Mouse (Mus musculus): ENCODE measurements at regions not wholly inside any gene's neighbourhood (a gene's known extent, or its start where the extent isn't known, plus 50 kb on each side); places are given as distances from the start of the nearest gene placed in this dataset.

DNA sequence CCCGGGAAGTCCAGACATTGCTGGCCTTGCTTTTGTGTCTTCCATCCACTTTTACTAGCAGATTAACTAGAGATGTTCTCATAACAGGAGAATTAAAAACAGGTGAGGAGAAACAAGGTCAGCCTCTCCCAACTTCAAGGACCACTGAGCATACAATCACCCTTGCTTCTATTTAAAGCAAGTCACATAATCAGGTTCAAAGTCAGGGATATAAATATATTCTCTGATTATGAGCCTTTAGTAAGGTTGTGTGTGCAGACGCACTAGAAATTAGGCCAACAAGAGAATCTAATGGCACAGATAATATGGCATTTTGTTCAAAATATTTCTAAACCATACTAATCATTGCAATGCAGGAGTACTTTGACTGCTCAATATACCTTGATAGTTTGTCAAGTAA lies 1134.2 kb upstream of the Cited2 start:
- H3K9ac ChIP-seq (replicated peaks; ENCODE audit: low read length), result no peak overlapping the region
- no peak for TF ChIP-seq CTCF (IDR thresholded peaks at IDR 0.05; ENCODE audit: low read depth)
- DNase-seq (ENCODE audit: low spot score), result no peak
- no peaks in the 10 kb centered on the region for H3K4me1 ChIP-seq (ENCODE audit: insufficient read depth, low read length)
- H3K4me2 ChIP-seq (ENCODE audit: low read depth, low read length), result no peak overlapping the region
- no peak overlapping the region for H3K4me3 ChIP-seq (ENCODE audit: low read length)
- no peak overlapping the region for H3K27ac ChIP-seq
- ATAC-seq, result no peak
- H3K36me3 ChIP-seq (ENCODE audit: insufficient read depth, low read length), result no peaks in the 10 kb centered on the region
- no peaks in the 10 kb centered on the region for H3K27me3 ChIP-seq (ENCODE audit: insufficient read depth, low read length)
- WGBS, result 81% methylated on average over 2 of the region's 2 CpGs
- no peaks in the 10 kb centered on the region for H3K9me3 ChIP-seq (ENCODE audit: low read length)

- no peaks in the 10 kb centered on the region for H3K27me3 ChIP-seq (ENCODE audit: insufficient read depth, low read length)
- ATAC-seq (0 out of 2 replicates have a peak, but pooled peaks have one; percentile 45), DNase-seq (ENCODE audit: low spot score) (peak; percentile 27)
- H3K4me2 ChIP-seq (ENCODE audit: low read depth, low read length), result no peak overlapping the region
- TF ChIP-seq CTCF (IDR thresholded peaks at IDR 0.05; ENCODE audit: low read depth), result no peak
- H3K4me3 ChIP-seq (ENCODE audit: low read length), result no peak overlapping the region
- H3K9me3 ChIP-seq (ENCODE audit: low read length), result no peaks in the 10 kb centered on the region
- no peaks in the 10 kb centered on the region for H3K36me3 ChIP-seq (ENCODE audit: insufficient read depth, low read length)
- no peak overlapping the region for H3K9ac ChIP-seq (replicated peaks; ENCODE audit: low read length)
- no peak overlapping the region for H3K27ac ChIP-seq
- WGBS, result 66% methylated on average over 3 of the region's 3 CpGs
- no peaks in the 10 kb centered on the region for H3K4me1 ChIP-seq (ENCODE audit: insufficient read depth, low read length)
These were observed 1133.6 kb upstream of the Cited2 start for GRCm38 (mm10) chr10:16589399-16589798.

- H3K9me3 ChIP-seq (ENCODE audit: low read length), result no peaks in the 10 kb centered on the region
- H3K4me3 ChIP-seq (ENCODE audit: low read length), result no peak overlapping the region
- DNase-seq (ENCODE audit: low spot score) (no peak), ATAC-seq (no peak)
- H3K27ac ChIP-seq, result no peak overlapping the region
- no peaks in the 10 kb centered on the region for H3K36me3 ChIP-seq (ENCODE audit: insufficient read depth, low read length)
- no peaks in the 10 kb centered on the region for H3K4me1 ChIP-seq (ENCODE audit: insufficient read depth, low read length)
- H3K9ac ChIP-seq (replicated peaks; ENCODE audit: low read length), result no peak overlapping the region
- 88% methylated on average over 4 of the region's 4 CpGs for WGBS
- H3K27me3 ChIP-seq (ENCODE audit: insufficient read depth, low read length), result no peaks in the 10 kb centered on the region
- no peak for TF ChIP-seq CTCF (IDR thresholded peaks at IDR 0.05; ENCODE audit: low read depth)
- H3K4me2 ChIP-seq (ENCODE audit: low read depth, low read length), result no peak overlapping the region
These were observed 1130.1 kb upstream of the Cited2 start for GRCm38 (mm10) chr10:16592870-16593269.

DNA sequence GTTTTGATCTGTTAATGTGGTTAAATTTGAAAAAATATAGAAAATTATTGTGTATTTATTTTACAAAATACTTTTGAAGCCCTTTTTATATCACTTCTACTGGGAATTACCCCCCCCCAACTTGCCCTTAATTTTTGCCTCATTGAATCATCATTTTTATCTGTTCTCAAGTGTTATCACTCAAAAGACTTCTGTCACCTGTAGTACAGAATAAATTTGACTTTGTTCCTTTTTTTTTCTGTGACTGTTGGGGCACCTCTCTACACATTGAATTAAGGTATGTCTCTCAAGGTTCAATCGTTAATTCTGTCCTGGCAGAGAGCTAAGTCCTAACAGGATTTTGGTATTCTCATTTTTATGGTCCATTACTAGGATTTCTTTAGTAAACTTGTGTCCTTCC lies 1123.0 kb upstream of the Cited2 start:
- Histone ChIP-seq H3K9me3 (ENCODE audit: low read length) (no peaks in the 10 kb centered on the region), H3K4me1 (ENCODE audit: insufficient read depth, low read length) (no peaks in the 10 kb centered on the region), H3K27me3 (ENCODE audit: insufficient read depth, low read length) (no peaks in the 10 kb centered on the region), H3K4me2 (ENCODE audit: low read depth, low read length) (no peak overlapping the region), H3K9ac (replicated peaks; ENCODE audit: low read length) (no peak overlapping the region), H3K27ac (no peak overlapping the region), H3K36me3 (ENCODE audit: insufficient read depth, low read length) (no peaks in the 10 kb centered on the region), H3K4me3 (ENCODE audit: low read length) (no peak overlapping the region)
- no peak for DNase-seq (ENCODE audit: low spot score)
- ATAC-seq, result no peak
- no peak for TF ChIP-seq CTCF (IDR thresholded peaks at IDR 0.05; ENCODE audit: low read depth)
- 97% methylated on average over 1 of the region's 1 CpGs for WGBS

GRCm38 (mm10) chr10:16600551-16601224 lies 1122.3 kb upstream of the Cited2 start:
- Histone ChIP-seq H3K4me3 (ENCODE audit: low read length) (no peak overlapping the region), H3K9ac (replicated peaks; ENCODE audit: low read length) (no peak overlapping the region), H3K27me3 (ENCODE audit: insufficient read depth, low read length) (no peaks in the 10 kb centered on the region), H3K4me1 (ENCODE audit: insufficient read depth, low read length) (no peaks in the 10 kb centered on the region), H3K27ac (no peak overlapping the region), H3K9me3 (ENCODE audit: low read length) (no peaks in the 10 kb centered on the region), H3K36me3 (ENCODE audit: insufficient read depth, low read length) (no peaks in the 10 kb centered on the region), H3K4me2 (ENCODE audit: low read depth, low read length) (no peak overlapping the region)
- no peak for TF ChIP-seq CTCF (IDR thresholded peaks at IDR 0.05; ENCODE audit: low read depth)
- DNase-seq (ENCODE audit: low spot score), result no peak
- ATAC-seq, result no peak
- WGBS, result 89% methylated on average over 10 of the region's 10 CpGs

DNA sequence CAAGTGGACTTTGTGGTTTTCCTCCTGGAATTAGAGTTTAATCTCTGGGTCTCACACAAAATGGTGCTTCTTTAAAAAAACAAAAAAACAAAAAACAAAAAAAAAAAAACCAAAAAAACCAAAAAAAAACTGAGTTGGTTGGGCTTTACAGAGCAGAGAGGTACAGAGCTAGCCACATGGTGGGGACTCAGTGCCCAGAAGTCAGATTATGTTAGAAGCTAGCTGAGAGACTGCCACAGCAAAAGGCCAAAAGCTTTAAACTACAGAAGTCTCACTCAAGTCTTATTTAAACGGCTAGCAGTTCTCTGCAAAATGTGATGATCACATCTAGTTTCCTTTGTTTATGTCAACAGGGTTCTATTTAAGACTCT lies 1121.8 kb upstream of the Cited2 start:
- Histone ChIP-seq H3K27me3 (ENCODE audit: insufficient read depth, low read length) (no peaks in the 10 kb centered on the region), H3K4me1 (ENCODE audit: insufficient read depth, low read length) (no peaks in the 10 kb centered on the region), H3K4me2 (ENCODE audit: low read depth, low read length) (no peak overlapping the region), H3K4me3 (ENCODE audit: low read length) (no peak overlapping the region), H3K36me3 (ENCODE audit: insufficient read depth, low read length) (no peaks in the 10 kb centered on the region), H3K9ac (replicated peaks; ENCODE audit: low read length) (no peak overlapping the region), H3K9me3 (ENCODE audit: low read length) (no peaks in the 10 kb centered on the region), H3K27ac (no peak overlapping the region)
- ATAC-seq, result no peak
- TF ChIP-seq CTCF (IDR thresholded peaks at IDR 0.05; ENCODE audit: low read depth), result no peak
- WGBS, result 58% methylated on average over 1 of the region's 1 CpGs
- DNase-seq (ENCODE audit: low spot score), result no peak

DNA sequence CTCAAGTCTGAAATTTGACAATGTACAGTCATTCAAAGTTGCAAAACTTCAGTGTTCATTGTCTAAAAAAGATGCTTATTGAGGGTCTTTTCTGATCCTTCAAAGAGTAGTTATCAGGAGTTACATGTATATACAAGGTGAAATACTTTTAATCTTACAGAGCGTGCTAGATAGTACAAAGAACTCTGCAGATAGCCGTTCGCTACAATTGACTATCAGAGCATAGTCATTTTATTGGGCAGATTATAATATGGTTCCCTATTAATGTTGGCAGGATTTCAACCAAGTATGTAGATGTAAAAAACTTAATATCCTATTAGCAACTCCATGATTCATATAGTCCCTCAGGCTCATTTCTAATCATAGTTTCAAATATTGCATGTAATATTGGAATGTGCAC lies 1114.7 kb upstream of the Cited2 start:
- TF ChIP-seq CTCF (IDR thresholded peaks at IDR 0.05; ENCODE audit: low read depth), result no peak
- Histone ChIP-seq H3K9me3 (ENCODE audit: low read length) (no peaks in the 10 kb centered on the region), H3K27me3 (ENCODE audit: insufficient read depth, low read length) (no peaks in the 10 kb centered on the region), H3K27ac (no peak overlapping the region), H3K4me1 (ENCODE audit: insufficient read depth, low read length) (no peaks in the 10 kb centered on the region), H3K4me3 (ENCODE audit: low read length) (no peak overlapping the region), H3K4me2 (ENCODE audit: low read depth, low read length) (no peak overlapping the region), H3K36me3 (ENCODE audit: insufficient read depth, low read length) (no peaks in the 10 kb centered on the region), H3K9ac (replicated peaks; ENCODE audit: low read length) (no peak overlapping the region)
- no peak for DNase-seq (ENCODE audit: low spot score)
- no peak for ATAC-seq
- WGBS, result 89% methylated on average over 3 of the region's 3 CpGs

Measured in hindbrain, postnatal 0 days (tissue).